Mouse (Mus musculus) liver, embryonic 11.5 days (tissue): ENCODE measurements around the gene Lgmn. TPM values are rescaled to one million over a fixed set of nuclear protein-coding genes. Genes with fewer than 3 reads are reported as not detected.

Source experiments
- ATAC-seq: fragments of 200-750 bp; cut with Nextera tagmentation; replicated peaks from 2 replicates; pipeline ENCODE4 v1.8.0; 2017; ENCODE audit warnings: moderate number of reproducible peaks, mild to moderate bottlenecking, moderate TSS enrichment, moderate library complexity; ENCODE audit not compliant: low FRiP score
- DNase-seq: peaks from one replicate; pipeline ENCODE4 v3.0.0-alpha.2; 2017; ENCODE audit warnings: low spot score
- H3K27ac ChIP-seq: fragments of 300-500 bp; sonication (generic); 2 replicates; pipeline ENCODE4 v1.5.1; 2014; ENCODE audit warnings: mild to moderate bottlenecking, low read depth, low read length, control low read depth
- H3K27me3 ChIP-seq: fragments of 300-500 bp; sonication (generic); replicated peaks from 2 replicates; pipeline ENCODE4 v1.6.1; 2014; ENCODE audit warnings: low read length, mixed read lengths; ENCODE audit not compliant: control insufficient read depth, insufficient read depth
- H3K36me3 ChIP-seq: fragments of 300-500 bp; sonication (generic); 2 replicates; pipeline ENCODE4 v1.6.1; 2014; ENCODE audit warnings: mild to moderate bottlenecking, low read length, moderate library complexity, mixed read lengths; ENCODE audit not compliant: control insufficient read depth, insufficient read depth
- H3K4me1 ChIP-seq: fragments of 300-500 bp; sonication (generic); replicated peaks from 2 replicates; pipeline ENCODE4 v1.6.1; 2014; ENCODE audit warnings: low read length, mixed read lengths; ENCODE audit not compliant: control insufficient read depth, insufficient read depth
- H3K4me2 ChIP-seq: fragments of 300-500 bp; sonication (generic); 2 replicates; pipeline ENCODE4 v1.6.1; 2014; ENCODE audit warnings: mild to moderate bottlenecking, control low read depth, moderate library complexity
- H3K4me3 ChIP-seq: fragments of 300-500 bp; sonication (generic); 2 replicates; pipeline ENCODE4 v1.5.1; 2014; ENCODE audit warnings: low read depth, low read length, control low read depth
- H3K9ac ChIP-seq: fragments of 300-500 bp; sonication (generic); 2 replicates; pipeline ENCODE4 v1.6.1; 2014; ENCODE audit warnings: low read depth, low read length, control low read depth
- H3K9me3 ChIP-seq: fragments of 300-500 bp; sonication (generic); 2 replicates; pipeline ENCODE4 v1.6.1; 2016; ENCODE audit warnings: low read length, inconsistent platforms, mixed read lengths; ENCODE audit not compliant: control insufficient read depth
- WGBS: fragments of 180-500 bp; shearing (Covaris S2); extraction: QIAGEN DNeasy Blood & Tissue Kit; methylation state at CpG from one replicate; pipeline ENCODE4 v1.1.7; 2014; 5-methylcytosine and 5-hydroxymethylcytosine counted together
- polyA plus RNA-seq: library from polyadenylated mRNA; unstranded; fragments of >200 nt; fragmentation: Nextera tagmentation; extraction: Ambion mirVana; gene quantifications from 2 replicates; pipeline ENCODE4 v1.2.1, GENCODE M21; 2014

Lgmn gene
- polyA plus RNA-seq, 1 experiment from 2014 or later, result 59.5 TPM

- no peak overlapping the region for H3K27ac ChIP-seq
- H3K4me2 ChIP-seq, result no peak overlapping the region
- H3K9me3 ChIP-seq, result no peaks in the 10 kb centered on the region
- no peaks in the 10 kb centered on the region for H3K36me3 ChIP-seq
- no peak overlapping the region for H3K4me3 ChIP-seq
- no peak for ATAC-seq
- 79% methylated on average over 7 of the region's 7 CpGs for WGBS
- H3K4me1 ChIP-seq, result peaks cover 12% of the 10 kb centered on the region
- H3K9ac ChIP-seq, result no peak overlapping the region
- DNase-seq, result no peak
- no peaks in the 10 kb centered on the region for H3K27me3 ChIP-seq
These were observed 22.6 kb downstream of the Lgmn start for GRCm38 (mm10) chr12:102416955-102417510.

- no peak overlapping the region for H3K4me3 ChIP-seq
- no peak overlapping the region for H3K9ac ChIP-seq
- H3K4me2 ChIP-seq, result no peak overlapping the region
- DNase-seq (no peak), ATAC-seq (no peak)
- no peak overlapping the region for H3K27ac ChIP-seq
- peaks cover 12% of the 10 kb centered on the region for H3K4me1 ChIP-seq
- no peaks in the 10 kb centered on the region for H3K36me3 ChIP-seq
- no peaks in the 10 kb centered on the region for H3K9me3 ChIP-seq
- no peaks in the 10 kb centered on the region for H3K27me3 ChIP-seq
- WGBS, result 65% methylated on average over 7 of the region's 7 CpGs
These were observed 23.2 kb downstream of the Lgmn start for GRCm38 (mm10) chr12:102416391-102416837.

- Histone ChIP-seq H3K9me3 (no peaks in the 10 kb centered on the region), H3K9ac (no peak overlapping the region)
- WGBS, result 85% methylated on average over 6 of the region's 6 CpGs
These were observed 24.9 kb downstream of the Lgmn start for GRCm38 (mm10) chr12:102414686-102415085.

GRCm38 (mm10) chr12:102413171-102413570 lies 26.4 kb downstream of the Lgmn start:
- H3K4me2 ChIP-seq, result no peak overlapping the region
- H3K36me3 ChIP-seq, result no peaks in the 10 kb centered on the region
- DNase-seq, result no peak
- no peak overlapping the region for H3K9ac ChIP-seq
- H3K4me1 ChIP-seq, result no peaks in the 10 kb centered on the region
- WGBS, result 92% methylated on average over 13 of the region's 13 CpGs
- H3K9me3 ChIP-seq, result no peaks in the 10 kb centered on the region
- ATAC-seq, result no peak
- no peak overlapping the region for H3K27ac ChIP-seq
- no peak overlapping the region for H3K4me3 ChIP-seq
- no peaks in the 10 kb centered on the region for H3K27me3 ChIP-seq

More at GRCm38 (mm10) chr12:102414686-102415085, 24.9 kb downstream of the Lgmn start:
- Histone ChIP-seq H3K36me3 (no peaks in the 10 kb centered on the region), H3K4me1 (peaks cover 3% of the 10 kb centered on the region), H3K27ac (no peak overlapping the region), H3K4me2 (no peak overlapping the region), H3K27me3 (no peaks in the 10 kb centered on the region), H3K4me3 (no peak overlapping the region)
- DNase-seq, result no peak
- ATAC-seq, result no peak

- Histone ChIP-seq H3K4me2 (no peak overlapping the region), H3K27ac (no peak overlapping the region), H3K9me3 (no peaks in the 10 kb centered on the region), H3K36me3 (no peaks in the 10 kb centered on the region; the same call in 1 of the 2 replicates), H3K27me3 (no peaks in the 10 kb centered on the region), H3K4me3 (no peak overlapping the region), H3K9ac (no peak overlapping the region), H3K4me1 (no peaks in the 10 kb centered on the region)
- no peak for DNase-seq
- no peak for ATAC-seq
- 88% methylated on average over 4 of the region's 4 CpGs for WGBS
These were observed 41.0 kb downstream of the Lgmn start for GRCm38 (mm10) chr12:102398588-102398987.

- ATAC-seq (no peak), DNase-seq (no peak)
- Histone ChIP-seq H3K4me3 (no peak overlapping the region), H3K36me3 (no peaks in the 10 kb centered on the region), H3K27ac (no peak overlapping the region), H3K4me2 (no peak overlapping the region), H3K4me1 (no peaks in the 10 kb centered on the region), H3K9me3 (no peaks in the 10 kb centered on the region), H3K27me3 (no peaks in the 10 kb centered on the region), H3K9ac (no peak overlapping the region)
- WGBS, result 73% methylated on average over 19 of the region's 19 CpGs
These were observed 43.3 kb downstream of the Lgmn start for GRCm38 (mm10) chr12:102395998-102396991.

GRCm38 (mm10) chr12:102395537-102395936 lies 44.1 kb downstream of the Lgmn start:
- Histone ChIP-seq H3K9me3 (no peaks in the 10 kb centered on the region), H3K4me2 (no peak overlapping the region), H3K4me1 (no peaks in the 10 kb centered on the region), H3K27me3 (no peaks in the 10 kb centered on the region), H3K4me3 (no peak overlapping the region), H3K36me3 (no peaks in the 10 kb centered on the region), H3K27ac (no peak overlapping the region), H3K9ac (no peak overlapping the region)
- WGBS, result 77% methylated on average over 9 of the region's 9 CpGs
- DNase-seq (no peak), ATAC-seq (no peak)

GRCm38 (mm10) chr12:102394496-102394895 lies 45.1 kb downstream of the Lgmn start:
- WGBS, result 86% methylated on average over 7 of the region's 7 CpGs
- Histone ChIP-seq H3K27ac (no peak overlapping the region), H3K4me1 (no peaks in the 10 kb centered on the region), H3K27me3 (no peaks in the 10 kb centered on the region), H3K36me3 (no peaks in the 10 kb centered on the region), H3K9me3 (no peaks in the 10 kb centered on the region), H3K9ac (no peak overlapping the region), H3K4me3 (no peak overlapping the region), H3K4me2 (no peak overlapping the region)
- ATAC-seq, result no peak
- DNase-seq, result no peak
